Mouse (Mus musculus): ENCODE data around the gene Lilra6.
"Not testable (repeated sequence)": the region's sequence is repeated elsewhere in the genome, so short reads cannot be mapped to it uniquely, and the experiment has no call there.

DNA sequence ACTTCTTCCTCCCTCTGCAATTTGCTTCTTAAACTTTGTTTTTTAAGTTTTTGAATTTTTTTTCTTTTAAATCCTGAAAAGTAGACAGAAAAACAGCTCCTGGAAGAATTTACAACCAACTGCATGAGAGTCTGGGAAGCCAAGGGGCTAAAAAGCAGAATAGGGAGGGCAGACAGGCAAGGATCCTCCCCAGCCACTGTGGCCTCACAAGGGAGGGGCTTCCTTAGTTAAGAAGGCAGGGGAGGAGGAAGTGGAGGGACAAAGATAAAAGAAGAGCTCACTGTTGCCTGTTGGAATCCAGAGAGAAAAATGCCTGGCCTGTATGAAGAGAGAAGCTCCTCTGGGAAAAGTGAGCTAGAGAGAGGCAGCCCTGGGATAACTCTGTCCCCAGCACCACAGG lies 20.2 kb upstream of the Lilra6 start:
- not testable (repeated sequence) for TF ChIP-seq POLR2AphosphoS5 (IDR thresholded peaks at IDR 0.05; ENCODE audit: borderline replicate concordance, low read depth, low read length); CTCF (IDR thresholded peaks at IDR 0.05 in 2 of 3, conservative IDR thresholded peaks at IDR 0.05 in 1 of 3; ENCODE audit: control insufficient read depth in 1 of 3, insufficient read depth in 1 of 3, low read depth in 2 of 3, low read length in 3 of 3, poor library complexity in 1 of 3, severe bottlenecking in 1 of 3); RCOR1 (IDR thresholded peaks at IDR 0.05; ENCODE audit: low read depth, low read length); E2F4 (IDR thresholded peaks at IDR 0.05; ENCODE audit: borderline replicate concordance, low read depth, low read length); EP300 (IDR thresholded peaks at IDR 0.05; ENCODE audit: low read depth in 1 of 2, low read length in 2 of 2); POLR2AphosphoS2 (IDR thresholded peaks at IDR 0.05; ENCODE audit: low read length); GABPA (IDR thresholded peaks at IDR 0.05; ENCODE audit: low read depth, low read length); MAFK (IDR thresholded peaks at IDR 0.05; ENCODE audit: borderline replicate concordance, low read depth, low read length)
- TF ChIP-seq POLR2A (IDR thresholded peaks at IDR 0.05; ENCODE audit: control insufficient read depth in 1 of 2, insufficient read depth in 1 of 2, low read depth in 1 of 2, low read length in 2 of 2, poor library complexity in 1 of 2) (peak in 1 of 2 experiments; percentile 30; a peak in 1 of 4 replicates), GATA1 (IDR thresholded peaks at IDR 0.05; ENCODE audit: low read depth, low read length) (0 out of 2 replicates have a peak, but pooled peaks have one; percentile 17)

Data from MEL (cell line).